Mouse (Mus musculus) mouse embryonic stem cell (cell line): ENCODE results near the gene Fam166b.

ENCODE experiments used
- in situ Hi-C, 2 experiments: fragments of 300-500 bp; cut with MboI; formaldehyde crosslinking; loops; 1 replicate in 1 of 2; 3 replicates in 1 of 2; pipeline ENCODE4 v1.14.3; 2019 to 2020; ENCODE audit warnings: low sequenced_read_pairs in 2 of 2, low pct_unique_long_range_greater_than_20kb in 1 of 2, mixed read lengths in 1 of 2; ENCODE audit not compliant: unreplicated experiment in 1 of 2

Gene Fam166b

GRCm38 (mm10) chr4:43415221-43416070 lies 13.5 kb downstream of the Fam166b start:
- in situ Hi-C loops = no loop called here

GRCm38 (mm10) chr4:43414761-43415160 lies 14.2 kb downstream of the Fam166b start:
- in situ Hi-C loops = no loop called here

DNA sequence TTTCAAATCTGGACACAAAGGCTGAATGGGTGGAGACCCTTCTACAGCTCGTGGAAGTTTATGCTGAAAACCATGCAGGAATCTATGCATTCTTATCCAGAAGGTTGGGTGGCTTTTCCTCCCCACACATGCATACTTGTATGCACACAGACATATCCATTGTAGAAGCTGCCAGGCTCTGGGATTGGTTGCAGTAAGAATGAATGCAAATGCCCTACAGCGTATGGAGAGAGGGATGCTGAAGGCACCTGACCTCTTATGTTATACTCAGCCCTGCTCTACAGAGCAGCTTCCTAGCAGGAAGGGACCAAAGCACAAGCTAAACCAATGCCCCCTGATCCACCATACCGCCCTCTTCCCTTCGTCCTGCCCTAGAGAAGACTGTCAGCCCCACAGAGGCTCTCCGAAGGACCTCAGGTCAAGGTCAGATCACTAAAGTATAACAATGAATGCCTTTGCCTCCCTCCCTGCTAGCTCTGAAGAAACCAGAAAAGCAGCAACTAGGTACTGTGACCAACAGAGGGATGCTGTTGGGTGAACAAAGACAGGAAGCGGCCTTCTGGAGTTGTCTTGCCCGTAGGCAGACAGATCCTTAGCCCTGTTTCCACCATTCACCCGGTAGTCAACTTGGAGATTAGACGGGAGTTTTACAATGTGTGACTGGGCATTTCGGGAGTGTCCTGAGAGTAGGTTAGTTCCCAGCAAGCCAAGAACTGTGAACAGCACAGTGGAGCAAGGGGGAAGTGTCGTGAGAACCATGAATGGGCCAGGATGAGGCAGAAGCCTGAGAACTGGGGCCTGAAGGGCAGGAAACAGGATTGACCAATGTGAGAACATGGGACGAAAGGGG lies 21.6 kb downstream of the Fam166b start:
- in situ Hi-C loops = no loop called here

- in situ Hi-C loops = no loop called here
Observed at GRCm38 (mm10) chr4:43406162-43406971, 22.6 kb downstream of the Fam166b start.

DNA sequence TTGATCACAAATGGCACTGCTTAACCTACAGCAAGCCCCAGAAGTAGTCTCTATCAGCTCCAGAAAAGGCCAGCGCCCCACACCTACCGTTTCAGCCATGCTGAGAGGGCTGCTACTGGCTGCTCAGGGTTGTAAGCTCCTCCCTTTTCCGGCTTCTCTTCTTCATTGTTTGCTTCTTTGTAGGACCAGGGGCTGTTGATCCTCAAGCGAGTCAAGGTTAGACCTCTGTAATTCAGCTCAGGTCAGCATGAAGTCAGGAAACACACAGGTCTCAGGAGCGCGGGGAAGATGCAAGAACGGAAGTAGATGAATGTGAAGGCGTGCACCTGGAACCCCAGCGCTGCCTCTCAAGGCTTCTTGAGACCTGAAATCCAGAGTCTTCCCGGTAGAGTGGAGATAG lies 24.2 kb downstream of the Fam166b start:
- in situ Hi-C loops = no loop called here

- in situ Hi-C loops = no loop called here
Observed at GRCm38 (mm10) chr4:43402212-43402611, 26.7 kb downstream of the Fam166b start.

DNA sequence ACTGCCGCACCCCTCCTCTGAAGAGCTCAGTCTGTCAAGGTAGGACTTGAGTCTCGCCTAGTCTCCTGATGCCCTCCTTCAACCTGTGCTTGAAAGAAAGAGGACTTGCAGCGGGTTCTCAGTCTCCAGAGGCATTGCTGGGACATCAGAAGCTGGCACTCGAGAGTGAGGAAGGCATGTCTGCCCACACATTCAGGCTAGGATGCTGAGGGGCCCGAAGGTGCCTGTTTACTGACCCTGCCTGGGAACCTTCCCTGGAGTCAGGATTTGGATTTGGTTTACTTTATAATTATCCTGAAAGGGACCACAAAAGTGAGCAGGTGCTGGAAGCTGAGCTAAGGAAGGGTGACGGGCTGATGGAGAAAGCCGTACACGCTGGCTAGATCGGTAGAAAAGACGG lies 27.4 kb downstream of the Fam166b start:
- in situ Hi-C loops = no loop called here

DNA sequence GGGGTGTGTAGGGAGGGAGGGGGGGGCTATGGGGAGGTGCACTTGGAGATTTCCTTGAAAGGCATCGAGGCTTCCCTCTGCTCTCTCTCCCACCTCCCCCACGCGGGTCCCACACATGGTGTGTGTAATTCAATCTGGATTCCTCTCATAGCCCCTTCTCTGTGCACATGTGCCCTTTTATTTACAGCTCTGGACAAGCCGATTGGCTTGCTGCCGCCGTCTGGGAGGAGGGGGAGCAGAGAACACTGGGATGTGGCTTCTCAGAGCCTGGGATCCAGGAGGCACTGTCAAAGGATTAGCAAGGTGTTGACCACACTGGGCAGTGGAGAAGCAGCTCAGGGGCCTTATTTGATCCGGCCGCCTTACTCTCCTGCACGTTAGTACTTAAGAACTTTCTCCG lies 28.0 kb downstream of the Fam166b start:
- in situ Hi-C loops = no loop called here

- in situ Hi-C loops = no loop called here
Observed at GRCm38 (mm10) chr4:43399391-43400131, 29.4 kb downstream of the Fam166b start.

GRCm38 (mm10) chr4:43398829-43399331 lies 30.1 kb downstream of the Fam166b start:
- in situ Hi-C loops = no loop called here

DNA sequence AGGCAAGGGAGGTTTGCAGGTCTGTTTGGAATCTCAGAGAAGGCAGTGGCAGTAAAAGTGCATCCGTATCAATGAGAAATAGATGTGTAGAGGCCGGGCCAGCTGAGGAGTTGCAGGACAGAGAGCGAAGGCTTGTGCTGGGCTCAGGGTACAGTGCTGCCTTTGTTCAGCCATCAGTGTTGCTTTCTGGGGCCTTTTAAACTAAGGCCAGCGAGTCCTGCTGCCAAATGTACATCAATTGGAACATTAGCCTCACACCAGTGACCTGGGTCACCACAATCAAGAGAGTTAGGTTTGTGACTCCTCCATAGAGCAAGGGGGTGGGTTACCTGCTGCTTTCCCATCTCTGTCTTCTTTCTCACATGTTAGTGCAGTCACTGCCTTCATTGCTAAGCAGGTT lies 30.9 kb downstream of the Fam166b start:
- in situ Hi-C loops = no loop called here

GRCm38 (mm10) chr4:43396381-43396780 lies 32.6 kb downstream of the Fam166b start:
- in situ Hi-C loops = no loop called here

GRCm38 (mm10) chr4:43395836-43396235 lies 33.1 kb downstream of the Fam166b start:
- in situ Hi-C loops = no loop called here

DNA sequence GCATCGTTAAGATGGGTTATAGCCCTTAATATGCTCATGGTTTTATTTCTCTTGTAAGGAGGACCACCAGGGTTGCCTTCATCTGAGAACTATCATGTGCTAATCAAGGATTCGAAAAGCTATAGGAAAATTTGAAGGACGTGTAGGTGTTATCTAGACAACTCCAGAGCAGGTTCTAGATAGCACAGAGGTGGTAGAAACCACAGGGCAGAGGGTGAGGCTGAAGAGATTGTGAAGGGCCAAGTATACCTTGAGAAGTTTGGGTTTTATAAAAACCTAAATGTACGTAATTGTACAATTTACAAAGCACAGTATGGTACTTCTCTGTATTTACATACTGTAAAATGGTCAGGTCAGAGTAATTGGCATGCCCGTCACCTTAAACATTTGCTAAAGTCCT lies 33.8 kb downstream of the Fam166b start:
- in situ Hi-C loops = no loop called here

DNA sequence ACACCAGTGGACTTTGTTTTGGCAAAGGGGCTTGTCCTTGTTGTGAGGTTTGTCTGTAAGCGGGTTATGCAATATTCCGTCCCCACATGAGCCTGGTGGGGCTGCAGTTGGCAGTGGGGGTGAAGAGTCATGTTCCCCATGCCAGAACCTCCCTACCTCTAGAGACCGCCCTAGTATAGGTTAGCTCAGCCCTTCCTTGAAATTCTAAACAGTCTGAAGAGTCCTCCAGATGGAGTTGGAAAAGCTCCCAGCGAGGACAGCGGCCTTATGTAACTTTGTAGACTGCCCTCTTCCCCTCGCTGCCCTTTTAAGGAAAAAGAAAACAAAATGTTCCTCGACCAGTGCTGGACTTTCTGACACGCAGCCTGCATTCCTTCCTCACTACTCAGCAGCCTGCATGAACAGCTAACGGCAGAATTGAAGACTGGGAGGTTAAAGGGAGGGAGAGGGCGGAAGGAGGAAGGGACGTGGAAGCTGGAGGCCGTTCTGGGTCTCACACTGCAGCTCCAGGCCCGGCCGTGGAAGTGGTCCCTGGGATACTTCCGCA lies 34.5 kb downstream of the Fam166b start:
- in situ Hi-C loops = no loop called here

DNA sequence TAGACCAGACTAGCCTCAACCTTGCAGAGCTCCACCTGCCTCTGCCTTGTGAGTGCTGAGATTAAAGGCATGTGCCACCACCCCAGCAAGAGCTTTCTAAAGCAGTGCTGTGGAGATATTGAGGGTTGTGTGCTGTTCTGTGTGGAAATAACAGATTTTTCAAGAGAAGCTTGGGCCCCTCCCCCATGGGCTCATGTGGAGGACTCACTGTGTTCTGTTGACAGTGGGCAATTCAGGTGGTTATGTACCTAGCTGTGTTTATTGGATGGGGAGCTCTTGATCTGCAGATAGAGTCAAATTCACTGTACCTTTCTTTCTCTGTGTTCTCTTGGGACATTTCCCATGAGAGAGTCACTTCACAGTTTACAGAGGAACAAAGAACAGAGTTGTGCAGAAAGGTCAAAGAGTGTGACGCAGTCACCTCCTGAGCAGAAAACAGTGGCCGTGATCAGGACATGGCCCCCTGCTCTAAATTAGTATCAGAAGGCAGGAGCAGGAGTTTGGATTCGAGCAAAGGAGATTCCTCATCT lies 37.3 kb downstream of the Fam166b start:
- in situ Hi-C loops = no loop called here

DNA sequence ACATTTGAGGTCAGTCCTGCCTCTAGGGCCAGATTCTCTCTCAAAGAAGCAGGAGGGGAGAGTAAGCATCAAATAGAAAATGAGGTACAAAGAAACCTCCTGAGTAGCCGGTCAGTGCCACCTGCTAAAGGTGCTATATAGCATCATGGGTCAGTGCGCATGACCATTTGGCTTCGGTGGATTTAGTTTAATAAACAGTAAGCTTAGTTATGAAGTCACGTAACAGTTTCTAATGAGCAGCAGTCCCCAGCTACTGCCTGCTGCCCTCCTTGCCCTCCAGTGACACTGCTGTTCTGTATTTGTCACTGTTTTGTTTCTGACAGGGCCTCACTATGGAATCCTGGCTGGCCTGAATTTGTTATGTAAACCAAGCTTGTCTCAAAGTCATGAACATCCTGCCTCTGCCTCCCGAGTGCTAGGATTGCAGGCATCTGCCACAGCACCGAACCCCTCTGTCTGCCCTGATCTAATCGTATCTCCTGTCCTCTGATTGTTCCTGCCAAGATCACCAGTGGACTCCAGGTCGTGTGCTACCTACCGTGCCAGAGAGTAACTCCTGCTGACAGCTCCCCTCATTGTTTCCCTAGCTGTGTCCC lies 39.0 kb downstream of the Fam166b start:
- in situ Hi-C loops = no loop called here
